Mouse (Mus musculus) limb, embryonic 12.5 days (tissue): ENCODE data around the gene Chst5. TPM values are rescaled to one million over a fixed set of nuclear protein-coding genes. Genes with fewer than 3 reads are reported as not detected.

Experiments used
- ATAC-seq: fragments of 200-750 bp; cut with Nextera tagmentation; 2 replicates; pipeline ENCODE4 v1.8.0; 2017; ENCODE audit warnings: low read depth, moderate TSS enrichment; ENCODE audit not compliant: insufficient number of reproducible peaks, insufficient read depth, low FRiP score, low TSS enrichment
- H3K27ac ChIP-seq: fragments of 300-500 bp; sonication (generic); 2 replicates; pipeline ENCODE4 v1.5.1; 2016; ENCODE audit warnings: mild to moderate bottlenecking, moderate library complexity
- H3K27me3 ChIP-seq: fragments of 300-500 bp; sonication (generic); 2 replicates; pipeline ENCODE4 v1.6.1; 2016; ENCODE audit warnings: mild to moderate bottlenecking, moderate library complexity
- H3K36me3 ChIP-seq: fragments of 300-500 bp; sonication (generic); 2 replicates; pipeline ENCODE4 v1.6.1; 2016; ENCODE audit warnings: mild to moderate bottlenecking, moderate library complexity
- H3K4me1 ChIP-seq: fragments of 300-500 bp; sonication (generic); replicated peaks from 2 replicates; pipeline ENCODE4 v1.6.1; 2016
- H3K4me2 ChIP-seq: fragments of 300-500 bp; sonication (generic); 2 replicates; pipeline ENCODE4 v1.6.1; 2016; ENCODE audit warnings: mild to moderate bottlenecking, moderate library complexity
- H3K4me3 ChIP-seq: fragments of 300-500 bp; sonication (generic); replicated peaks from 2 replicates; pipeline ENCODE4 v1.5.1; 2016; ENCODE audit warnings: mild to moderate bottlenecking
- H3K9ac ChIP-seq: fragments of 300-500 bp; sonication (generic); replicated peaks from 2 replicates; pipeline ENCODE4 v1.6.1; 2016; ENCODE audit warnings: mild to moderate bottlenecking, moderate library complexity
- H3K9me3 ChIP-seq: fragments of 300-500 bp; sonication (generic); 2 replicates; pipeline ENCODE4 v1.6.1; 2016; ENCODE audit warnings: mild to moderate bottlenecking, moderate library complexity
- WGBS: fragments of 180-500 bp; shearing (Covaris S2); methylation state at CpG from one replicate; pipeline ENCODE4 v1.1.7; 2016; 5-methylcytosine and 5-hydroxymethylcytosine counted together
- polyA plus RNA-seq: library from polyadenylated mRNA; unstranded; fragments of >200 nt; fragmentation: Nextera tagmentation; extraction: Ambion mirVana; gene quantifications from 2 replicates; pipeline ENCODE4 v1.2.1, GENCODE M21; 2016

The Chst5 gene
- 3.8 and 4.3 TPM in 2 replicates for polyA plus RNA-seq

DNA sequence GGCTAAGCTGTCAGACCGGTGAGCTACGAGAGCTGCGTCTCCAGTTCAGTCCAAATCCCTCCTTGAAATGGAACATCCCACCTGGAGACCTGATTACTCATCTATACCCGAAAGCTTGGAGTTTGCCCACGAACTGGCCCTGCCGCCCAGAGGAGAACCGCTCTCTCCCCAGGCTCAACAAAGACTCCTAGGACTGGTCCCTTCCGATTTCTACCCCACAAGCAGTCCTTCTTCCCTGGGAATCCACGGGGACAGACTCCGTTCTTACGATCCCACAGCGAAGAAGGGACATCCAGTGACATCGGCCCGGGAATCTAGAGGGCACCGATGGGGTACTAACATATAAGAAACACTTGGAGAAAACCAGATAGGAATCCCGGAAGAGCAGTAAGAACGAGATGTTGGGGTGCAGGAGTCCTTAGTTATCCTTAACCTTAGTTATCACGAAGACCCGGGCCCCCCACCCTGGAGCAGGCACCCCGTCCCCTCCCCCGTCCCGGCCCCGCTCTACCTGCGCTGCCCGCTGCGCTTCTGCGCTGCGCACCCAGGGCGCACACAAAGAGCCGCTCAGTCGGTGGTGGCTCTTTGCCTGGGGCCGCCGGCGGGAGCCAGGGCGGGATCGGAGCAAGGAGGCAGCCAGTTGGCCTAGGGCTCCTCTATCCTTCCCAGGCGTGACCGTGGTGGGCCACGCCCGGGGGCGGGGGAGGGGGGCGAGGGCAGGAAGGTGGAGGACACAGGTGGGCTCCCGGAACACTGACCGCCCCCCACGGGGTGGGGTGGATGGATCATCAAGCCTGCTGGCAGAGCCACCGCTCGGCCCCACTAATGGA is at the start of gene Chst5:
TSS of gene Chst5 (minus strand) at position 827 of the 830 bp plus-strand sequence.
- 6% methylated on average over 47 of the region's 47 CpGs for WGBS
- peaks cover 15% of the 10 kb centered on the region for H3K4me1 ChIP-seq
- H3K9ac ChIP-seq = peak within 1 kb of the TSS; percentile 56
- H3K4me3 ChIP-seq = peak within 1 kb of the TSS; percentile 43
- ATAC-seq = 0 out of 2 replicates have a peak, but pooled peaks have one; percentile 29
- H3K27ac ChIP-seq = no peak within 1 kb of the TSS
- H3K9me3 ChIP-seq = no peaks in the 10 kb centered on the region
- H3K27me3 ChIP-seq = peaks cover 29% of the 10 kb centered on the region
- H3K4me2 ChIP-seq = peak within 1 kb of the TSS; percentile 80
- no peaks in the 10 kb centered on the region for H3K36me3 ChIP-seq

DNA sequence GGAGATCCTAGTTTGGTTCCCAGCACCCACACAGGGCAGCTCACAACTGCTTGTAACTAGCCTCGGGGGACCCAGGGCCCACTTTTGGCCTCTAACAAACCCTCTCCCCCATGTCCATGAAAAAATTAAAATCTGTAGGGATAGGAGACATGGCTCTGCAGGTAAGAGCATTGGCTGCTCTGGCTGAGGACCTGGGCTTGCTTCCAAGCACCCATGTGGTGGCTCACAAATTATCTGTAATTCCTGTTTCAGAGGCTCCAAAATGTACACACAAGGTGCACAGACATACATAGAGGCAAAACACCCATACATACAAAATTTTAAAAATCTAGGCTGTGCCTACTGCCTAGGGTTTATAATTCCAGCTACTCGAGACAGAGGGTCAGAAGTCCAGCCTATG is 47.0 kb upstream of the Chst5 start:
- no peaks in the 10 kb centered on the region for H3K9me3 ChIP-seq
- WGBS = 89% methylated on average over 2 of the region's 2 CpGs
- no peak overlapping the region for H3K4me3 ChIP-seq
- H3K27me3 ChIP-seq = no peaks in the 10 kb centered on the region
- no peaks in the 10 kb centered on the region for H3K4me1 ChIP-seq
- no peak overlapping the region for H3K9ac ChIP-seq
- H3K36me3 ChIP-seq = peaks cover 74% of the 10 kb centered on the region
- no peak overlapping the region for H3K4me2 ChIP-seq
- no peak overlapping the region for H3K27ac ChIP-seq
- ATAC-seq = no peak

DNA sequence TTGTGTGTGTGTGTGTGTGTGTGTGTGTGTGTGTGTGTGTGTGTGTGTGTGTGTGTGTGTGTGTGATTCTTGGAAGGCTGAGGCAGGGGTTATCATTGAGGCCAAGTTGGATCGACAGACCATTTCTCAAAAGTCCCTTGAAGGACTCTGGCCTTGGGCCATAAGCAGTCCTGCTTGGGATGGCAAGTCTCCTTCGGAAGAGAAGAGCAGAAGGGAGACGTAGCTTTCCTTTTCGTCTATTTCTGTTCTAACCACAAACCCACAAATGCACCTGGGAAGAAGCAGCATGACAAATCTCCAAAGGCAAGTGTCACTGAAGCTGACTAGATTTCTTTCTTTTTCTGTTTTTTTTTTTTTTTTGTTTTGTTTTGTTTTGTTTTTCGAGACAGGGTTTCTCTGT is 45.6 kb upstream of the Chst5 start:
- H3K27me3 ChIP-seq = no peaks in the 10 kb centered on the region
- WGBS = 90% methylated on average over 5 of the region's 5 CpGs
- no peak overlapping the region for H3K27ac ChIP-seq
- ATAC-seq = no peak
- H3K4me3 ChIP-seq = no peak overlapping the region
- H3K9ac ChIP-seq = no peak overlapping the region
- no peaks in the 10 kb centered on the region for H3K9me3 ChIP-seq
- H3K4me1 ChIP-seq = no peaks in the 10 kb centered on the region
- H3K36me3 ChIP-seq = peaks cover 82% of the 10 kb centered on the region
- no peak overlapping the region for H3K4me2 ChIP-seq

DNA sequence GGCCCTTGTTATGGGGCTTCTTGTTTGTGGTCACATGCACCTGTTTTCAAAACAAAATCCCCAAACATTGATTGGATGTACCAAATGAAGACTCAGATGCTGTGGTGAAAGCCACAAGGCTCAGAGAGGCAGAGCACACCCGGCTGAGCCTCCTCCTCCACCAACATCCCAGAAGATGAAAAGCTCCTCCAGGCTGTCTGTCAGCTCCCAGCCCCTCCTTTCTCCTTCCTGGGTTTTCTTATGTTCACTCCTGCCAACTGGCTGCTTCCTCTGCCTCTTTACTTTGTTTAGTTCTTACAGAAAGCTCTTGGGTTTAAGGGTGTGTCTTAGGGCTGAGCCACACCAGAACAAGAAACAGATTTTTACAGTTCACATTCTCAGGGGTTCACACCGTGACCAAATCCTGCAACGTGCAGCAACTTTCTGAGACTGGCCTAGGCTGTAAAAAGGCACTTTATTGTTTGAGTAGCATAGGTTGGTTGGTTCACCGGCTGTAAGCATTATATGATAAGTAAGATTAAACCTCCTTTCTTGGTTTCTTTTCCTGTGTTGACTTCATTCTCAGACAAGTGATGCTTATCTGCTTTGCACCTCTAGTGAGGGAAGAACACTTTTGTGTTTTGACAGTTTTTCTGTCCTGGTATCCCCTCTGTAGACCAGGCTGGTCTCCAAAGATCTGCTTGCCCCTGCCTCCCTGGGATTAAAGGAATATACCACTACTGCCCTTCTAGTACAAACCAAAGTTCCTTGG is 44.8 kb upstream of the Chst5 start:
- no peaks in the 10 kb centered on the region for H3K4me1 ChIP-seq
- H3K9ac ChIP-seq = no peak overlapping the region
- H3K36me3 ChIP-seq = peaks cover 88% of the 10 kb centered on the region
- no peak for ATAC-seq
- no peaks in the 10 kb centered on the region for H3K9me3 ChIP-seq
- 82% methylated on average over 4 of the region's 4 CpGs for WGBS
- no peak overlapping the region for H3K4me3 ChIP-seq
- H3K27me3 ChIP-seq = no peaks in the 10 kb centered on the region
- H3K27ac ChIP-seq = no peak overlapping the region
- no peak overlapping the region for H3K4me2 ChIP-seq

DNA sequence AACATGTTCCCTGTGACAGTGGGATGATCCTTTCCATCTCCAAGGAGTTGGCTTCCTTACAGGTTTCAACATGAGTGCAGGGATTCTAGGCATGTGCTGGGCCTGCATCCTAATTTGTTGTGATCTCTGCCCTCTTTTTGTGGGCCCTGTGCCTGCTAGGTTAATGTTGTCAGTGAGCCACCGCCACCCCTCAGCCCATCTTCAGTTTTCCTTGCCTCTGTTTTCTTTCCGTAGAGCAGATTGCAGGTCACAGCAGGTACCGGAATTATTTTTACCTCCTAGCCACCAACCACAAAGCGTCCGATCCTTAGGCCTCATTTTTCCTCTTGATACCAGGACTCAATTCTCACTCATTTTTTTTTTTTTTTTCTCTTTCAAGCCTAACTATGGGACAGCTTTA is 41.7 kb upstream of the Chst5 start:
- no peak for ATAC-seq
- no peak overlapping the region for H3K27ac ChIP-seq

DNA sequence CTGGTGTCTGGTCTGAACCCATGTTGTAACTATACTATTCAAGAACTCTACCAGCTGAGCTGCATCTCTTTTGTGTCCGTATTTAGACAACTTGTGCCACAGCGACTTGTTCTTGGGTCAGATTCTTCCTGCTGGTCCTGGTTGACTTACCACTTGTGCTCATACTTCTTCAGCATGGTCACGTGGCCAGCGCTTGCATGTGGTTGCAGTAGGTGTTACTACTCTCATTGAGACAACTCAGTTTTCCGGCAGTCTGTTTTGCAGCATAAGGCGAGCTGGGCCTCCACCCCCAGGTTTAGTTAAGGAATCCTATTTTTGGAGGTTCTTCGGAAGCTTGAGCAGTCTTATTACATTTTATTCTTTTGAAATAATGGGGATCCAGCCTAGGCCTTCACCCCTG is 41.1 kb upstream of the Chst5 start:
- no peak overlapping the region for H3K4me2 ChIP-seq
- 98% methylated on average over 7 of the region's 7 CpGs for WGBS
- no peak overlapping the region for H3K27ac ChIP-seq
- no peak overlapping the region for H3K9ac ChIP-seq
- no peaks in the 10 kb centered on the region for H3K27me3 ChIP-seq
- H3K36me3 ChIP-seq = peaks cover 90% of the 10 kb centered on the region
- no peaks in the 10 kb centered on the region for H3K9me3 ChIP-seq
- no peak for ATAC-seq
- H3K4me1 ChIP-seq = no peaks in the 10 kb centered on the region
- H3K4me3 ChIP-seq = no peak overlapping the region

More for the DNA sequence above, 41.7 kb upstream of the Chst5 start:
- Histone ChIP-seq H3K4me2 (no peak overlapping the region), H3K4me3 (no peak overlapping the region), H3K9ac (no peak overlapping the region), H3K9me3 (no peaks in the 10 kb centered on the region), H3K36me3 (peaks cover 91% of the 10 kb centered on the region), H3K27me3 (no peaks in the 10 kb centered on the region), H3K4me1 (no peaks in the 10 kb centered on the region)
- WGBS = 91% methylated on average over 5 of the region's 5 CpGs

DNA sequence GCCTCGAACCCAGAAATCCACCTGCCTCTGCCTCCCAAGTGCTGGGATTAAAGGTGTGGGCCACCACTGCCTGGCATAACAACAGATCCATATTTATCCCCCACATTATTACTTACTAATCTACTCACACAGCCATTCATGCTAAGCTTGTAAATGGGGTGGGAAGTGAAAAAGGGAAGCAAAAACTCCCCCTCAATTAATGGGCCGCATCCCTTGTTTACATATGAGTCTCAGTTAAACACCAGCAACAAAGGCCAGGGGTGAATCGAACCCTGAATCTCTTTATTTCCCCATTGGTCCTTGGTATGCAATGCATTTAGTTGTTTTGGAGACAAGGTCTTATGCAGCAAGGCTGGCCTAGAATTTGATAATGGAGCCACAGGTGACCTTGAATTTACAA is 40.6 kb upstream of the Chst5 start:
- ATAC-seq = no peak
- Histone ChIP-seq H3K4me1 (no peaks in the 10 kb centered on the region), H3K27me3 (no peaks in the 10 kb centered on the region), H3K36me3 (peaks cover 90% of the 10 kb centered on the region), H3K27ac (no peak overlapping the region), H3K4me3 (no peak overlapping the region), H3K4me2 (no peak overlapping the region), H3K9ac (no peak overlapping the region), H3K9me3 (no peaks in the 10 kb centered on the region)
- WGBS = 89% methylated on average over 3 of the region's 3 CpGs

DNA sequence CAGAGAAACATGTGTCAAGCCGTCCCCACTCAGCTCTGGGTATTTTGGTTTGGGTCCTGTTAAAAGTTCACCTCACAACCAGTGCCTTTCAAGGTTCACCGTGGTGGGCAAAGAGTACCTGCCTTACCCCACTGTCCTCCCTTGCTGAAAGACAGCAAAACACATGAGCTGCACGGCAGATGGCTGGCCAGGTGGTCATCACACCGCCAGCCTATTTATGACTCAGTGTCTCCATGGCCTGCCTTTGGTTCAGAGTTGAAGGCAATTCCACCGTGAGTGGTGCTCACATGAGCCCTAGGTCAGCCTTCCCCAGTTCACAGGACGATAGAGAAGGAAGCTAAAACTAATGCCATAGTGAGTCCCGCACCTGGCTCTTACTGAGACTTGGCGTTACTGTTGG is 37.7 kb upstream of the Chst5 start:
- Histone ChIP-seq H3K4me2 (no peak overlapping the region), H3K36me3 (peaks cover 88% of the 10 kb centered on the region), H3K4me1 (no peaks in the 10 kb centered on the region), H3K9me3 (no peaks in the 10 kb centered on the region), H3K27me3 (no peaks in the 10 kb centered on the region), H3K27ac (no peak overlapping the region), H3K4me3 (no peak overlapping the region), H3K9ac (no peak overlapping the region)
- 90% methylated on average over 8 of the region's 8 CpGs for WGBS
- ATAC-seq = no peak

DNA sequence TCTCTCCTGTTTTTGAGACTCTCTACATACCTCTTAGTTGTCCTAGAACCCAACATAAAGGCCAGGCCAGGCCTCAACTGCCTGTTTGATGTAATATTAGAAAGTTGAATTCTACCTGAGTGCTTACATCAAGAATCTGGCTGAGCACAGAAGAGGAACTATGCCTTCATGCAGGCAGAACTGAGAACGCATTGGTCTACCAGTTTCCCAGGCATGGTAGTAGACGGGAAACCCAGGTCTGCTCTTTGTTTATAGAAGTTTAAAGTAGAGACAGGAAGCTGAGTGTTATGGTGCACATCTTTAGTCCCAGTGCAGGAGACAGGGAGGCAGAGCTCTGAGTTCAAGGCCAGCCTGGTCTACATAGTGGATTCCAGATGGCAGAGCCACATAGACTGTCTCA is 36.9 kb upstream of the Chst5 start:
- Histone ChIP-seq H3K4me3 (no peak overlapping the region), H3K9ac (no peak overlapping the region), H3K27me3 (no peaks in the 10 kb centered on the region), H3K27ac (no peak overlapping the region), H3K4me1 (peaks cover under 1% of the 10 kb centered on the region; the same call in 1 of the 2 replicates), H3K4me2 (no peak overlapping the region), H3K36me3 (peaks cover 87% of the 10 kb centered on the region), H3K9me3 (no peaks in the 10 kb centered on the region)
- ATAC-seq = no peak
- 96% methylated on average over 2 of the region's 2 CpGs for WGBS

DNA sequence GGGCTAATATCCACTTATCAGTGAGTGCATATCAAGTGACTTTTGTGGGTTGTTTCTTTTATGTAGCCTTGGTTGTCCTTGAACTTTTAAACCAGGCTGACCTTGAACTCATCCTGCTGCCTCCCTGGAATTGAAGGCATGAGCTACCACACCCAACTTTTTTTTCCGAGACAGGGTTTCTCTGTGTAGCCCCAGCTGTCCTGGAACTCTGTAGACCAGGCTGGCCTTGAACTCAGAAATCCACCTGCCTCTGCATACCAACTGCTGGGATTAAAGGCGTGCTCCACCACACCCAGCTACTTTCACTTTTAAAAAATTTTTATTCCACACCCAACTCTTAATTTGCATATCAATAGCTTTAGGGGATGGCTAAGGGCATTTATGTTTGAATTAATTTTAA is 33.3 kb upstream of the Chst5 start:
- no peak for ATAC-seq
- H3K27me3 ChIP-seq = no peaks in the 10 kb centered on the region
- no peak overlapping the region for H3K9ac ChIP-seq
- peaks cover 55% of the 10 kb centered on the region for H3K36me3 ChIP-seq
- no peak overlapping the region for H3K4me3 ChIP-seq
- no peak overlapping the region for H3K27ac ChIP-seq
- H3K4me2 ChIP-seq = no peak overlapping the region
- H3K4me1 ChIP-seq = peaks cover 18% of the 10 kb centered on the region
- 76% methylated on average over 2 of the region's 2 CpGs for WGBS
- H3K9me3 ChIP-seq = no peaks in the 10 kb centered on the region

DNA sequence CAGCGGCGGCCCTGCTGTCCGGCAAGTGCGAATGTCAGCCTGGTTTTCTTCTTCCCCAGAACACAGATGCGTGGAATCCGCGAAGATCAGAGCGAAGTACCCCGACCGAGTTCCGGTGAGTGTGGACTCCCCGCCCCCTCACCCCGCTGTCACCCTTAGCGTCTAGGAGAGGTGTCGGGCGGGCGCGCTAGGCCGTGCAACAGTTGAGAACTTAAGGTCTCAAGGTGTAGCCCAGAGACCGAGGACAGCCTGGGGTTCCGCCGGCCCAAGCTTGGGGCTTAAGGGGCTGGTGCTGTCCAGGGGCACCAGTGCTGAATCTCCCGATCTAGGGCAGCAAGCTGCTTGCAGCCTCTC is 30.8 kb upstream of the Chst5 start:
- Histone ChIP-seq H3K27me3 (no peaks in the 10 kb centered on the region), H3K4me2 (peak overlapping the region; percentile 92), H3K9me3 (no peaks in the 10 kb centered on the region), H3K4me1 (peaks cover 18% of the 10 kb centered on the region), H3K36me3 (peaks cover 31% of the 10 kb centered on the region), H3K27ac (peak overlapping the region; percentile 62; the same call in 1 of the 2 replicates), H3K9ac (peak overlapping the region; percentile 85), H3K4me3 (peak overlapping the region; percentile 99)
- peak; percentile 38; the same call in 1 of the 2 replicates for ATAC-seq
- 0% methylated on average over 23 of the region's 23 CpGs for WGBS
